Mouse (Mus musculus): Measurements from ENCODE around the gene Trim63.
"Not testable (repeated sequence)": the region's sequence is repeated elsewhere in the genome, so short reads cannot be mapped to it uniquely, and the experiment has no call there.

Gene Trim63

DNA sequence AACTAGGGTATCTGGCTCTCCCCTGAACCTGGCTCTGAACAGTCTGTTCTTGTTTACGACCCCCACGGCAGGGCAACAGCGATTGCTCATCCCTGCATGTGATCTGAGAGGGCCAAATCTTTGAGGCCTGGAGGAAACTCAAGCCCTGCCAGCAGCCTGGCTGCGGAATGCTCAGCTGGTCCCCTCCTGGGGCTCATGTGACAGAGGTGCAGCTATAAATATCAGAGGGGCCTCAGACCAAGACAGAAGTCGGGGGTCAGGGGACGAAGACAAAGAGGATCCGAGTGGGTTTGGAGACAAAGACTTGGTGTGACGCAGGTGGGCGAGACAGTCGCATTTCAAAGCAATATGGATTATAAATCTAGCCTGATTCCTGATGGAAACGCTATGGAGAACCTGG is at the start of gene Trim63:
Trim63 (plus strand) TSS at position 245 of the 400 bp plus-strand sequence.
- DNase-seq (ENCODE audit: low spot score) = no peak

GRCm38 (mm10) chr4:134265860-134266585 is 48.9 kb upstream of the Trim63 start:
- DNase-seq (ENCODE audit: low spot score) = no peak

DNA sequence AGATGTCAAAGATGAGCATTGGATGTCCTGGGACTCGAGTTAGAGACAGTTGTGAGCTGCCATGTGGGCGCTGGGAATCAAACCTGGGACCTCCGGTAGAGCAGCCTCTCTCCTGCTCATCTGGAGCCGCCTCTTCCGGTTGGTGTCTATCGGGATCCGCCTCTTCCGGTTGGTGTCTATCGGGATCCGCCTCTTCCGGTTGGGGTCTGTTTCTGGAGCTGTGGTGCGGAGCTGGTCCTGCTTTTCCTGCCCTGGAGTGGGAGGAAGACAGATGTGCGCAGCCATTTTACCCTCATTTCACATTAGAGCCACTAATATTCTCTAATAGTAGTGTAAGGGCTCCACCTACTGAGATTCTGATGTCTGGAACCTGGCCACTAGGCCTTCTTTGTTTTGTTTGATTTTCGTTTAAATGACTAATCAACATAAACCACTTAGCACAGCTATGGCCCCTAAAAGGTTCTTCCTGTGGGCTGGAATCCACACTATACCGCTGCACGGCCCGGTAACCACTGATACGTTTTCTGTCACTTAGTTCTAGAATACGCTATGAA is 46.7 kb upstream of the Trim63 start:
- DNase-seq (ENCODE audit: low spot score) = peak; percentile 41

GRCm38 (mm10) chr4:134269622-134270021 is 45.3 kb upstream of the Trim63 start:
- not testable (repeated sequence) for DNase-seq (ENCODE audit: low spot score)

DNA sequence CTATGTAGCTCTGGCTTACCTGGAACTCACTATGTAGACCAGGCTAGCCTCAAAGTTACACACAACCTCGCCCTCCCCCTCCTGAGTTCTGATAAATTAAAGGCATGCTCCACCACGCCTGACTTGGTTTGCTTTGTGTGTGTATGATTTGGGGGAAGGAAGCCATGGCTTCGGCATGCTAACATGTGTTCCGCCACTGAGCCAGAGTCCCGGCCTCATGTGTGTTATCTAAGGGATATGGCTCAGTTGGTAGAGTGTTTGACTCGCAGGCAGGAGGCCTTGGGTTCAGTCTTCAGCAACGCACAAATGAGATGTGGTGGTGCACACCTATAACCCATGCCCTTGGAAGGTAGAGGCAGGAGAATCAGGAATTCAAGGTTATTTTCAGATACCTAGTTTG is 42.9 kb upstream of the Trim63 start:
- no peak for DNase-seq (ENCODE audit: low spot score)

- DNase-seq (ENCODE audit: low spot score) = no peak
Observed at GRCm38 (mm10) chr4:134272731-134273416, 42.0 kb upstream of the Trim63 start.

- no peak for DNase-seq (ENCODE audit: low spot score)
Observed at GRCm38 (mm10) chr4:134273417-134274345, 41.2 kb upstream of the Trim63 start.

DNA sequence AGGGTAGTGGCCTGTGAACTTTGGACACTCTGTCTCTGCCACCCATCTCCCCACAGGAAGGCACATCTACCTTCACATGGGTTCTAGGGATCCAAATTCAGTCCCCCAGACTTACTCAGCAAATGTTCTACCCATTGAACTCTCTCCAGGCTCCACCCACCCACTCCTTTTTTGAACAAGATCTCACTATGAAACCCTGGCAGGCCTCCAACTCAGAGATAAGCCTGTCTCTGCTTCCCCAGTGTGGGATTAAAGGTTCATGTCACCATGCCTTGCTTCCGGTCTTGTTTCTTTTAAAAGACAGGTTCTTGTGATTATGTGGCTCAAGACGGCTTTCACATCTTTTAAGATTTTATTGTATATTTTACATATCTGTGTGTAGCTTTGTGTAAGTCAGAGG is 30.0 kb upstream of the Trim63 start:
- DNase-seq (ENCODE audit: low spot score) = peak; percentile 32

DNA sequence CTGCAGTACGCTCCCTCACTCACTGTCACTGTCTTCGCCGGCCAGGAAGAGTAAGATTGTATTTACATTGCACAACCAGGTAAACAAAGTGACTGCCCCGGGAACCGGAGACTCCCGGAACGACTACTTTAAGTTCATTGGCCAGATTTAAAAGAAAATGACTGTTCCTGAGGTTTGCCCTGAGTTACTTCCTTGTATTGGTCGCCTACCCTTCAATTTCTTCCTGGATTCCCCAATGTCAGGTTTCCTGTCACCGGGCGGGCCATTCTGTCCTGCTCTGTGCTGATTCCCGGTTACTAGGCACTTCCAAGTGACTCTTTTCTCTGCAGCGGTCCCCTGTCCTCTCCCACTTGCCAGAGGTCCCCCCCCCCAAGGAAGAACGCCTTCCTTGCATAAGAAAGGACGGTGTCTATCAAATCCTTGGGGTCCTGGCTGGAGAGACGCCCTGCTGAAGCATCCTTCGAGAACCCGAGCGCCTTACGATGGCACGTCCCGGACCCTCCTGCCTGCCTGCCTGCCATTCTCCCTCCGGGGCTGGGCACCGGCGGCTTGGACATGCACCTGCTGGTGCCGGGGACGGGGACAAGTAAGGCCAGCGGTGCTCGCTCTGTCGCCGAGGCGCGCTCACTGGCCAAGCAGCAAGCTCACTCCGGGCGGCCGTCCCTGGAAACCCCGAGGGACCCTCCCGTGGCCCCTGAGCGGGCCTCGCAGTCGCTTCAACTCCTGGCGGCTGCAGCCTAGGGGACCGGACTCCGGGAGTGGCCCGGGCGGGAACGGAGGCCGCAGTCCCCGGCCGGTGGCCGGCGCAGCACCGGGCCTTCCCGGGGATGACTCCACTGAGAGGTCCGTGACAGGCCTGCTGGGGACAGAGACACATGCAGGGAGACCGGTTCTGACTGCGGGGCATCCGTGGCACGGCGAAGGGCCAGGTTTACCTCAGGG is 28.4 kb upstream of the Trim63 start:
- peak; percentile 67 for DNase-seq (ENCODE audit: low spot score)

DNA sequence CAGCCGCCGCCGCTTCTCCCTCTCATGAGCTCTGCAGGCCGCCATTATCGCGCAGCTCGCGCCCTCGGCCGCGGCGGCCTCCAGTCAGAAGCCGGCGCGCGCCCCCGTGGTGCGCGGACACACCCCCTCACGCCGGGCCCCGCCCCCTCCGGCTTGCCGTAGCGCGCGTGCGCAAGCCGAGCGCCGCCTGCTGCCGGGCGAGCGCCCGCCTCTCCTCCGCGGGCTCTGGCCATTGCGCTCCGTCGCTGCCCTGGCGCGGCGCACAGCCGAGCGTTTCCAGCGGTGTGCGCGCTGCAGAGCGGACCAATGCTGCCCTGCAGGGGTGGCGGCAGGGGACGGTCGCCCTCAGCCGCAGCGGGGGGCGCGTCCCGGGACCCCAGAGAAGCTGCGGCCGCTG is 27.8 kb upstream of the Trim63 start:
- DNase-seq (ENCODE audit: low spot score) = peak; percentile 98

- peak; percentile 92 for DNase-seq (ENCODE audit: low spot score)
Observed at GRCm38 (mm10) chr4:134287575-134288025, 27.3 kb upstream of the Trim63 start, which contains the start of gene Pdik1l. Pdik1l (minus strand) TSS chr4:134287895.

DNA sequence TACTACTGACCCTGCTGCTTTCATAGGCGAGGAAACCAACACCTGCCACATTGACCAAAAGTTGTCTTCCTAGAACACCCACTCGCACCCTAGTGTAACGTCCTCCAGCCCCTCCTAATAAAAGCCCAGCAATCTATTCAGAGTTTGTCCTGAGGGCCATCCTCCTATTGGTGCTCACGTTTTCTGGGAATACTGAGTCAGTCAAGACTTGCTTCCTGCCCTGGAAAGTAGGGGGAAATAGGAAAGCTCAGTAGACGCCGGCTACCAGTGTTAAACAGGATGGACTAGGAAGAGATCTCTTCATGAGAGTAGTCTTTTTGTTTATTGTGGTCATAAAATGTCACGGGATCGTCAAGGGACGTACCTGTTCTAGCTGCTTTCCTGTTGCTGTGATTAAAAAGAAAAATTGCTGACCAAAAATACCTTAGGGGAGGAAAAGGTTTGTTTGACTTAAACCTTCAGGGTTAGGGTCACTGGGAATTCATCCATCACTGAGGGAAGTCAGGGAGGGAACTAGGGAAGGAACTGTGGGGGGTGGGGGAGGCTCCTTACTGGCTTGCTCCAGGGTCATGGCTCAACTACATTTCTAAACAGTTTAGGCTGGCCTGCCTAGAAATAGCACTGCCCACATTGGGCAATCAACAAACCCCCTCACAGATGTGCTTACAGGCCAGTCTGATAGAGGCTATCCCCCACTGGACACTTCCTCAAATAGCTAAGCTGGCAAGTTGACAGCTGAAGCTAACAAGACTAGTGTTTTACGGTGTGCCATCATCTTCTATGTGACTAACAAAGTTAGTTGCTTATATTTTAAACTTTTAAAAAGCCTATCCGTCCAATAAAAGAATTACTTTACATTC is 26.3 kb upstream of the Trim63 start:
- peak; percentile 23 for DNase-seq (ENCODE audit: low spot score)

DNA sequence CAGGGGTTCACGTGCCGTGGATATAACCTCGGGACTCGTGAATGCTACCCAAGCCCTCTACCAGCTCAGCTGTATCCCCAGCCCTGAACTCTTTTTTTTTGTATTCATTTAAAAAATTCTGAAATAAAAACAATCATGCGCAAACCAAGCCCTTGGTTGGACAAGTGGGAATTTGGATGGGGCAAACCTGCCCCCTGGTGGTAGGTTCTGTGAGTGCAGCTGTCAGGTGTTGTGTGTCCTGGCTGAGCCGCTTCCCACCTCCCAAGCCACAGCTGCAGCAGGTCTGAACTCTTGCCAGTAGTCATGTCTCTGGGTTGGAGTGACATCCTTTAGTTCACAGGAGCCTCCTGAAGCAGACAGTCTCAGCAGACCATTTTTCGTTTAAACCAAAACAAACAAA is 22.9 kb upstream of the Trim63 start:
- peak; percentile 83 for DNase-seq (ENCODE audit: low spot score)

GRCm38 (mm10) chr4:134293061-134293691 is 21.7 kb upstream of the Trim63 start:
- DNase-seq (ENCODE audit: low spot score) = peak; percentile 74

DNA sequence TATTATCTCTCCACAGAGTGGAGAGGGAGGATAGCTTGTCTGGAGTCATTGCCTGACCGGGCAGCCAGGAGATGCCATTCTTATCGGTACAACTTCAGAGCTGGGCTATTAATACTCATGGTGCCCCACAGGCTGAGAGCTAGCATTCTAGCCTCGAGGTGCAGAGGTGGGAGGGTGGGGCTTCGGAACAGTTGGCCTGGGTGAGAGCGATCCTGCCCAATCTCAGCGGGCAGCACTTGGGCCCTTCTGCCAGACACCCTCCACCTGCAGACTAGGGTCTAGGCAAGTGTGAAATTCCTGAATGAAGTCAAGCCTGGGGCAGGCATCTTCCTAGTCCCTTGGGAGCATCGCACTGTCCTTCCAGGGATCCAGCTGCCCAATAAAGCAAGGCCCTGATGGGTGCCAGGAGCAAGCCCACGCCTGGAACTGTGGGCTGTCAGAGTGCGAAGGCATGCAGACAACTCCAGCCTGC is 21.2 kb upstream of the Trim63 start:
- DNase-seq (ENCODE audit: low spot score) = peak; percentile 57

- not testable (repeated sequence) for DNase-seq (ENCODE audit: low spot score)
Observed at GRCm38 (mm10) chr4:134296096-134296495, 18.8 kb upstream of the Trim63 start.

DNA sequence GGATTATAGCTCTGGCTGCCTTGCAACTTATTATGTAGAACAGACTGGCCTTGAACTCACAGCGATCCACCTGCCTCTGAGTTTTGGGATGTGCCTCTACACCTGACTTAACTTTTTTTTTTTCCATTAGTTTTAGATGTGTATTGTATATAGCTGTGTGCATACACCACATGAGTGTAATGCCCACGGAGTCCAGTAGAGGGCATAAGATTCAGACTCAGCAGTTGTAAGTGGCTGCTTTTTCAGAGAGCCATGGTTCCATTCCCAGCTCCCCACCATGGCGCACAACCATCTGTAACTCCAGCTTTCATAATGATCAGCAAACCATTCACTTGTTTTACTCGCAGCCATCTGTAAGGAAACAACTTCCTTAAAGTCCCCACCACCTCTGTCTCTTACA is 18.4 kb upstream of the Trim63 start:
- DNase-seq (ENCODE audit: low spot score) = no peak

- DNase-seq (ENCODE audit: low spot score) = no peak
Observed at GRCm38 (mm10) chr4:134297369-134297768, 17.6 kb upstream of the Trim63 start.

Measured in MN1 (cell line).